Mouse (Mus musculus): ENCODE data around the gene Klhdc1. TPM values are rescaled to one million over a fixed set of nuclear protein-coding genes. Genes with fewer than 3 reads are reported as not detected.

Gene Klhdc1
- total and polyA plus RNA-seq, 3 experiments = 6.4 to 8.2 (median 7.2) TPM

- no peaks in the 10 kb centered on the region for H3K9me3 ChIP-seq (replicated peaks; ENCODE audit: low read length)
- H3K9ac ChIP-seq (ENCODE audit: insufficient read depth, low read depth) = no peak overlapping the region
- dilution Hi-C loops (cut with MboI; ENCODE audit: extremely low pct_ligation_motif_present, extremely low pct_unique_long_range_greater_than_20kb, low sequenced_read_pairs) = no loop called here
- in situ Hi-C loops (cut with MboI; ENCODE audit: low pct_ligation_motif_present, low pct_unique_long_range_greater_than_20kb, low sequenced_read_pairs) = loop anchor here (5.0 kb wide), 1 partner anchor 73 kb away; no protein-coding TSS in a partner anchor
- no peak overlapping the region for H3K4me2 ChIP-seq (ENCODE audit: insufficient read depth, low read depth, poor library complexity, severe bottlenecking)
- peaks cover 23% of the 10 kb centered on the region for H3K79me2 ChIP-seq (replicated peaks; ENCODE audit: control insufficient read depth, extremely low read depth, insufficient read depth, poor library complexity, severe bottlenecking)
- peak overlapping the region; percentile 24; the same call in 1 of the 2 replicates for H3K27ac ChIP-seq (ENCODE audit: insufficient read depth, low read depth)
- no peaks in the 10 kb centered on the region for H3K27me3 ChIP-seq (replicated peaks)
- H3K36me3 ChIP-seq (replicated peaks in 1 of 2; ENCODE audit: control insufficient read depth in 1 of 2, insufficient read depth in 1 of 2, low read length in 1 of 2) = peaks cover 0 to 13% of the 10 kb centered on the region in 2 experiments
- DNase-seq (ENCODE audit: extremely low read depth) = no peak
- peaks cover 19 to 61% of the 10 kb centered on the region in 2 experiments for H3K4me1 ChIP-seq (ENCODE audit: control insufficient read depth in 1 of 2, insufficient read depth in 2 of 2)
- TF ChIP-seq CHD2 (IDR thresholded peaks at IDR 0.05; ENCODE audit: low read length) (no peak), SIN3A (IDR thresholded peaks at IDR 0.05; ENCODE audit: low read length) (peak; percentile 5; the same call in 1 of the 2 replicates)
- no peak overlapping the region for H3K4me3 ChIP-seq (replicated peaks in 1 of 3; ENCODE audit: low read depth in 2 of 3, low read length in 2 of 3, poor library complexity in 1 of 3)
These were observed 54.0 kb downstream of the Klhdc1 start for GRCm38 (mm10) chr12:69294936-69295335.

GRCm38 (mm10) chr12:69295651-69296050, 54.7 kb downstream of the Klhdc1 start:
- peak overlapping the region; percentile 46; the same call in 1 of the 2 replicates for H3K4me2 ChIP-seq (ENCODE audit: insufficient read depth, low read depth, poor library complexity, severe bottlenecking)
- H3K27ac ChIP-seq (ENCODE audit: insufficient read depth, low read depth) = peak overlapping the region; percentile 22
- DNase-seq (ENCODE audit: extremely low read depth) = no peak
- in situ Hi-C loops (cut with MboI; ENCODE audit: low pct_ligation_motif_present, low pct_unique_long_range_greater_than_20kb, low sequenced_read_pairs) = loop anchor here (5.0 kb wide), 1 partner anchor 73 kb away; no protein-coding TSS in a partner anchor
- H3K4me1 ChIP-seq (ENCODE audit: control insufficient read depth in 1 of 2, insufficient read depth in 2 of 2) = peaks cover 17 to 55% of the 10 kb centered on the region in 2 experiments
- peaks cover 3 to 19% of the 10 kb centered on the region in 2 experiments for H3K36me3 ChIP-seq (replicated peaks in 1 of 2; ENCODE audit: control insufficient read depth in 1 of 2, insufficient read depth in 1 of 2, low read length in 1 of 2)
- peaks cover 23% of the 10 kb centered on the region for H3K79me2 ChIP-seq (replicated peaks; ENCODE audit: control insufficient read depth, extremely low read depth, insufficient read depth, poor library complexity, severe bottlenecking)
- H3K27me3 ChIP-seq (replicated peaks) = no peaks in the 10 kb centered on the region
- no peaks in the 10 kb centered on the region for H3K9me3 ChIP-seq (replicated peaks; ENCODE audit: low read length)
- peak overlapping the region; percentile 65 for H3K9ac ChIP-seq (ENCODE audit: insufficient read depth, low read depth)
- H3K4me3 ChIP-seq (replicated peaks in 1 of 3; ENCODE audit: low read depth in 2 of 3, low read length in 2 of 3, poor library complexity in 1 of 3) = peak overlapping the region; percentile 14 to 89 (median 88)
- TF ChIP-seq IRF4 (IDR thresholded peaks at IDR 0.05; ENCODE audit: low read depth, low read length) (peak; percentile 16; the same call in 1 of the 2 replicates), CTCF (conservative IDR thresholded peaks at IDR 0.05 in 1 of 2, IDR thresholded peaks at IDR 0.05 in 1 of 2; ENCODE audit: low read depth in 2 of 2, low read length in 2 of 2) (no peak), ZNF384 (IDR thresholded peaks at IDR 0.05; ENCODE audit: low read depth, low read length) (no peak), ELF1 (IDR thresholded peaks at IDR 0.05; ENCODE audit: low read depth, low read length) (no peak), MXI1 (IDR thresholded peaks at IDR 0.05; ENCODE audit: low read depth, low read length) (no peak), SIN3A (IDR thresholded peaks at IDR 0.05; ENCODE audit: low read length) (no peak), TCF12 (IDR thresholded peaks at IDR 0.05; ENCODE audit: low read depth, low read length) (0 out of 2 replicates have a peak, but pooled peaks have one; percentile 14), MAX (IDR thresholded peaks at IDR 0.05; ENCODE audit: low read length) (0 out of 2 replicates have a peak, but pooled peaks have one; percentile 10), JUN (IDR thresholded peaks at IDR 0.05; ENCODE audit: insufficient read depth, low read depth, low read length) (no peak), TBP (conservative IDR thresholded peaks at IDR 0.05; ENCODE audit: low read depth, low read length) (no peak)
- dilution Hi-C loops (cut with MboI; ENCODE audit: extremely low pct_ligation_motif_present, extremely low pct_unique_long_range_greater_than_20kb, low sequenced_read_pairs) = no loop called here
